25 mouse cellular contexts compared by ENCODE assay signal in the genomic region with DNA sequence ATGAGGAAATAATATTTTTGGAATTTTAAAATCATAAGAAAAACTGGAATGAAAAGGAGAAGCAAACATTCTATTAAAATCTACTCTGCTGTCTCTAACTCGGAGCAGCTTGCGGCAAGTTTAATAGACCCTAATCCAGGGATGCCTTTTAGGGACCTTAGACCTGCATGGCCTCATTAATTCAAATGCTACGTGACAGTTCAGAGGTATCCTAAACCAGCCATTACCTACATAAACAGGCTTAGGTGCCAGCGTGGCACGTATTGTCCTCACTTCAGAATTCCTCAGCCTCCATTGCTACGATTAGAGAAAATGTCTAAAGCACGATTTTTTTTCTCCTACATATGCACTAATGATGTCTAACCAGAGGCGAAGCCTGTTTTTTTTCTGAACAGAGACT.
A peak's percentile ranks its signal among the peaks of the same experiment; 100 is the strongest.
DNase-seq lines count a peak whose midpoint lies in the region; ATAC-seq and TF ChIP-seq lines count a peak whose summit lies in the region.
"Had no signal": no experiment of that assay in that cellular context is flagged by ENCODE, and none has a peak within 500 bp of the region (broad histone marks: within the 10 kb centered on the region; RNA-seq: fewer than 3 reads in every experiment).

No protein-coding gene starts in this region.

- H3K36me3 ChIP-seq in forebrain, embryonic 12.5 days (replicated peaks): no peaks in the 10 kb centered on the region
- no peaks in the 10 kb centered on the region for H3K36me3 ChIP-seq in forebrain, postnatal 0 days (ENCODE audit: insufficient read depth)
- no peaks in the 10 kb centered on the region for H3K36me3 ChIP-seq in midbrain, embryonic 16.5 days (ENCODE audit: control insufficient read depth, insufficient read depth, low read length)
- H3K36me3 ChIP-seq: embryonic facial prominence, embryonic 13.5 days; G1E; heart, embryonic 10.5 days; hindbrain, embryonic 12.5 days had no signal

- H3K4me1 ChIP-seq in forebrain, embryonic 12.5 days: peaks cover 21% of the 10 kb centered on the region
- H3K4me1 ChIP-seq in forebrain, postnatal 0 days (ENCODE audit: insufficient read depth): no peaks in the 10 kb centered on the region
- no peaks in the 10 kb centered on the region; the same call in 1 of the 2 replicates for H3K4me1 ChIP-seq in midbrain, embryonic 16.5 days (ENCODE audit: control insufficient read depth, insufficient read depth, low read length)
- H3K4me1 ChIP-seq in cerebellum, adult 2 months (ENCODE audit: control insufficient read depth, insufficient read depth, low read length): no peaks in the 10 kb centered on the region
- H3K4me1 ChIP-seq: embryonic facial prominence, embryonic 13.5 days; heart, embryonic 10.5 days had no signal

- H3K27me3 ChIP-seq in forebrain, embryonic 12.5 days: no peaks in the 10 kb centered on the region
- no peaks in the 10 kb centered on the region for H3K27me3 ChIP-seq in forebrain, postnatal 0 days (ENCODE audit: insufficient read depth, low read length)
- H3K27me3 ChIP-seq in midbrain, embryonic 16.5 days (ENCODE audit: control insufficient read depth, insufficient read depth, low read depth, low read length): no peaks in the 10 kb centered on the region
- no peaks in the 10 kb centered on the region for H3K27me3 ChIP-seq in cerebellum, adult 2 months (ENCODE audit: control insufficient read depth, insufficient read depth, low read length)
- H3K27me3 ChIP-seq: hindbrain, embryonic 12.5 days had no signal

- H3K4me2 ChIP-seq in forebrain, embryonic 12.5 days: no peak overlapping the region
- no peak overlapping the region for H3K4me2 ChIP-seq in forebrain, postnatal 0 days (ENCODE audit: low read depth)
- H3K4me2 ChIP-seq in midbrain, embryonic 16.5 days (ENCODE audit: low read length): 0 out of 2 replicates have a peak overlapping the region, but pooled peaks have one; percentile 30
- H3K4me2 ChIP-seq: embryonic facial prominence, embryonic 13.5 days; hindbrain, embryonic 12.5 days had no signal

- H3K4me3 ChIP-seq in forebrain, embryonic 12.5 days (replicated peaks): no peak overlapping the region
- no peak overlapping the region for H3K4me3 ChIP-seq in forebrain, postnatal 0 days (ENCODE audit: low read depth, low read length)
- no peak overlapping the region for H3K4me3 ChIP-seq in midbrain, embryonic 16.5 days (ENCODE audit: low read depth, low read length)
- H3K4me3 ChIP-seq in cerebellum, adult 2 months (replicated peaks; ENCODE audit: insufficient read depth, low read depth, low read length): no peak overlapping the region
- H3K4me3 ChIP-seq: embryonic facial prominence, embryonic 13.5 days; heart, embryonic 10.5 days; hindbrain, embryonic 12.5 days had no signal

- peak; percentile 66 for ATAC-seq in forebrain, embryonic 12.5 days (ENCODE audit: low FRiP score)
- ATAC-seq in forebrain, postnatal 0 days: no peak
- ATAC-seq in midbrain, embryonic 16.5 days: no peak
- ATAC-seq: CD4-positive, CD25-positive, alpha-beta regulatory T cell, adult 4 months; hindbrain, embryonic 16.5 days; inflammation-experienced regulatory T-cells, adult 6 months; intestine, postnatal 0 days had no signal

- no peak for TF ChIP-seq POLR2A in brain, embryonic 14.5 days (IDR thresholded peaks at IDR 0.05; ENCODE audit: borderline replicate concordance, extremely low read depth, insufficient read depth, insufficient read length, poor library complexity, severe bottlenecking)
- TF ChIP-seq POLR2A in cerebellum, adult 2 months (IDR thresholded peaks at IDR 0.05; ENCODE audit: borderline replicate concordance, insufficient read depth, low read length): no peak

- TF ChIP-seq CTCF in forebrain, postnatal 0 days (IDR thresholded peaks at IDR 0.05; ENCODE audit: low read depth): no peak
- TF ChIP-seq CTCF in brain, embryonic 14.5 days (IDR thresholded peaks at IDR 0.05; ENCODE audit: borderline replicate concordance, extremely low read depth, insufficient read depth, insufficient read length): no peak
- no peak for TF ChIP-seq CTCF in cerebellum, adult 2 months (IDR thresholded peaks at IDR 0.05; ENCODE audit: borderline replicate concordance, insufficient read depth, low read depth, low read length)

- no peak overlapping the region for H3K27ac ChIP-seq in forebrain, embryonic 12.5 days
- no peak overlapping the region for H3K27ac ChIP-seq in forebrain, postnatal 0 days (ENCODE audit: low read depth, low read length)
- H3K27ac ChIP-seq in midbrain, embryonic 16.5 days (ENCODE audit: low read length): no peak overlapping the region
- H3K27ac ChIP-seq in cerebellum, adult 2 months (ENCODE audit: insufficient read depth, low read length): no peak overlapping the region
- H3K27ac ChIP-seq: embryonic facial prominence, embryonic 13.5 days; heart, embryonic 10.5 days; hindbrain, embryonic 12.5 days had no signal

- peak; percentile 11 for DNase-seq in embryo, embryonic 10 days (ENCODE audit: low spot score)
- no peak for DNase-seq in embryo, embryonic 11 days
- DNase-seq in forebrain, postnatal 0 days: no peak
- peak; percentile 41 for DNase-seq in brain, embryonic 14.5 days (ENCODE audit: low read depth)
- no peak for DNase-seq in cerebellum, adult 2 months
- DNase-seq: adrenal gland, adult 8-10 months; adrenal gland, postnatal 36 days; B cell, adult 2 months; cerebellum, adult 11 months; cerebellum, adult 9-11 months; cerebellum, postnatal 36 days; gastrocnemius, postnatal 10 days; heart, adult 18-20 months; heart, postnatal 10 days; heart, postnatal 4 days had no signal

- no peaks in the 10 kb centered on the region for H3K9me3 ChIP-seq in forebrain, embryonic 12.5 days
- H3K9me3 ChIP-seq in forebrain, postnatal 0 days (ENCODE audit: low read length): no peaks in the 10 kb centered on the region
- H3K9me3 ChIP-seq in midbrain, embryonic 16.5 days (replicated peaks; ENCODE audit: control insufficient read depth, low read length, poor library complexity, severe bottlenecking): no peaks in the 10 kb centered on the region
- H3K9me3 ChIP-seq: embryonic facial prominence, embryonic 13.5 days; G1E; heart, embryonic 10.5 days; hindbrain, embryonic 12.5 days had no signal

- no peak overlapping the region for H3K9ac ChIP-seq in forebrain, embryonic 12.5 days
- no peak overlapping the region for H3K9ac ChIP-seq in forebrain, postnatal 0 days
- H3K9ac ChIP-seq in midbrain, embryonic 16.5 days (ENCODE audit: low read depth, low read length): no peak overlapping the region
- H3K9ac ChIP-seq: embryonic facial prominence, embryonic 13.5 days; hindbrain, embryonic 12.5 days had no signal

- 35% methylated on average over 8 of the region's 8 CpGs for WGBS in forebrain, embryonic 12.5 days
- 54% methylated on average over 8 of the region's 8 CpGs for WGBS in forebrain, postnatal 0 days
- 41% methylated on average over 8 of the region's 8 CpGs for WGBS in midbrain, embryonic 16.5 days
- 92% methylated on average over 8 of the region's 8 CpGs for WGBS in cerebellum, adult 2 months

Comparison
In these comparisons a context has a peak if more than half of its experiments do, and no peak if none do; other contexts are left out.
1. DNase-seq: peak in embryo, embryonic 10 days (single experiment) and brain, embryonic 14.5 days (single experiment); none in embryo, embryonic 11 days (single experiment), forebrain, postnatal 0 days (single experiment) and cerebellum, adult 2 months (0 of 2).